Mouse (Mus musculus) testis, adult 2 months (tissue): Measurements from ENCODE around the gene Tmem243. TPM values are rescaled to one million over a fixed set of nuclear protein-coding genes. Genes with fewer than 3 reads are reported as not detected.

Experiments
- H3K27ac ChIP-seq: fragments of 200-500 bp; 2 replicates; pipeline ENCODE4 v1.5.1; 2012; ENCODE audit warnings: low read depth, low read length; ENCODE audit not compliant: control insufficient read depth, insufficient read depth
- H3K27me3 ChIP-seq: fragments of 200-500 bp; 2 replicates; pipeline ENCODE4 v1.6.1; 2012; ENCODE audit warnings: mild to moderate bottlenecking, low read length, moderate library complexity; ENCODE audit not compliant: control insufficient read depth, insufficient read depth
- H3K36me3 ChIP-seq: fragments of 200-500 bp; 2 replicates; pipeline ENCODE4 v1.6.1; 2012; ENCODE audit warnings: mild to moderate bottlenecking, low read length; ENCODE audit not compliant: control insufficient read depth, insufficient read depth
- H3K4me1 ChIP-seq: fragments of 200-500 bp; 2 replicates; pipeline ENCODE4 v1.6.1; 2012; ENCODE audit warnings: low read length; ENCODE audit not compliant: control insufficient read depth, insufficient read depth
- H3K4me3 ChIP-seq: fragments of 200-500 bp; 2 replicates; pipeline ENCODE4 v1.5.1; 2012; ENCODE audit warnings: low read depth, mild to moderate bottlenecking, low read length, moderate library complexity, mixed read lengths; ENCODE audit not compliant: control insufficient read depth
- CTCF ChIP-seq: fragments of 200-500 bp; IDR thresholded peaks from 2 replicates; pipeline ENCODE4 v1.5.1; 2012; ENCODE audit warnings: low read depth, mild to moderate bottlenecking, inconsistent platforms, low read length, moderate library complexity; ENCODE audit not compliant: control insufficient read depth, insufficient read depth, insufficient replicate concordance
- POLR2A ChIP-seq: fragments of 200-500 bp; IDR thresholded peaks from 2 replicates; pipeline ENCODE4 v1.6.1; 2012; ENCODE audit warnings: low read depth, mild to moderate bottlenecking, inconsistent platforms, low read length, moderate library complexity; ENCODE audit not compliant: control insufficient read depth
- polyA plus RNA-seq: library from polyadenylated mRNA; depleted of rRNA; stranded (reverse); fragments of >200 nt; gene quantifications from 2 replicates; pipeline ENCODE4 v1.2.3, GENCODE M21; 2012

The Tmem243 gene
- polyA plus RNA-seq, 1 experiment: 63.9 TPM

DNA sequence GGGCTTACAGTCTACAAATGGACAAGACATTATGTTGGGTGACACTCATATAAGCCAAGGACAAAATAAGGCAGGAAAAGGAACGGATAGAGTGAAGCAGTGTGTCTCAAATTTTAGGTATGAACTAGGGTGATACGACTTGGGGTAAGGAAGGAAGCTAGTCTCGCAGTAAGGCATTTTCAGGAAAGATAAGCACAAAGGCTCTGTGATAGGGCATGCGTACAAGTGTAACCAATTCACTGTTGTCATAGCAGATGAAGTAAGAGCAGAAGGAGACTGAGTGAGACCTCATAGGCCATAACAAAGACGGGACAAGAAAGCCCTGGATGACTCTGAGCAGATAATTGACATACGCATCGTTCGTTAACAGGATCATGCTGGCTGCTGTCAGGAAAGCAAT is 40.3 kb downstream of the Tmem243 start:
- Histone ChIP-seq H3K4me1 (no peaks in the 10 kb centered on the region), H3K36me3 (no peaks in the 10 kb centered on the region), H3K4me3 (no peak overlapping the region), H3K27me3 (no peaks in the 10 kb centered on the region), H3K27ac (no peak overlapping the region)
- no peak for TF ChIP-seq POLR2A
- TF ChIP-seq CTCF: no peak

GRCm38 (mm10) chr5:9142376-9142775 is 41.9 kb downstream of the Tmem243 start:
- TF ChIP-seq POLR2A (no peak), CTCF (no peak)
- Histone ChIP-seq H3K4me3 (no peak overlapping the region), H3K27ac (no peak overlapping the region), H3K36me3 (no peaks in the 10 kb centered on the region), H3K27me3 (no peaks in the 10 kb centered on the region), H3K4me1 (no peaks in the 10 kb centered on the region)

- no peaks in the 10 kb centered on the region for H3K36me3 ChIP-seq
- no peak overlapping the region for H3K27ac ChIP-seq
- no peak for TF ChIP-seq POLR2A
- no peak for TF ChIP-seq CTCF
- no peaks in the 10 kb centered on the region for H3K27me3 ChIP-seq
- H3K4me3 ChIP-seq: no peak overlapping the region
- no peaks in the 10 kb centered on the region for H3K4me1 ChIP-seq
These were observed 48.9 kb downstream of the Tmem243 start for GRCm38 (mm10) chr5:9149273-9149850.

- no peaks in the 10 kb centered on the region for H3K27me3 ChIP-seq
- H3K27ac ChIP-seq: no peak overlapping the region
- H3K4me3 ChIP-seq: no peak overlapping the region
- no peaks in the 10 kb centered on the region for H3K36me3 ChIP-seq
- TF ChIP-seq CTCF (no peak), POLR2A (no peak)
- H3K4me1 ChIP-seq: no peaks in the 10 kb centered on the region
These were observed 56.3 kb downstream of the Tmem243 start for GRCm38 (mm10) chr5:9156746-9157145.

DNA sequence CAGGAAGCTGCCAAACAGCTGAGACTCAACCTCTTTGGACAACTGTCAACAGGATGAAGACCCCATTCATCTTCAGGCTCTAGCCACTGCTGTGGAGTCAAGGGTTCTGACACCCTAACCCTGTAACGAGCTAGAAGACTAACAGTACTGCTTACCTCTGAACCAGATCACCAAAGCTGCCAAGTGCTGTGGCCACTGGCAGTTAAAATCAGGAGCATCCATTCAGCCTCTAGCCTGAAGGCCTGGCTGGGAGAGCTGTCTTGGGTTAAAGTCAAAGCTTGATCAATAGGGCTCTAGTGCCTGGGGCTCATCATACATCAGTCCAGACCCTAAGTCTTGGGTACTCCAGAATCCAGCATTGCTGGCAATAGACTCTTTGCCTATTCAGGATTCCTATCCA is 56.9 kb downstream of the Tmem243 start:
- TF ChIP-seq POLR2A: no peak
- TF ChIP-seq CTCF: no peak
- H3K36me3 ChIP-seq: no peaks in the 10 kb centered on the region
- no peak overlapping the region for H3K4me3 ChIP-seq
- peaks cover 2% of the 10 kb centered on the region for H3K4me1 ChIP-seq
- no peaks in the 10 kb centered on the region for H3K27me3 ChIP-seq
- no peak overlapping the region for H3K27ac ChIP-seq

DNA sequence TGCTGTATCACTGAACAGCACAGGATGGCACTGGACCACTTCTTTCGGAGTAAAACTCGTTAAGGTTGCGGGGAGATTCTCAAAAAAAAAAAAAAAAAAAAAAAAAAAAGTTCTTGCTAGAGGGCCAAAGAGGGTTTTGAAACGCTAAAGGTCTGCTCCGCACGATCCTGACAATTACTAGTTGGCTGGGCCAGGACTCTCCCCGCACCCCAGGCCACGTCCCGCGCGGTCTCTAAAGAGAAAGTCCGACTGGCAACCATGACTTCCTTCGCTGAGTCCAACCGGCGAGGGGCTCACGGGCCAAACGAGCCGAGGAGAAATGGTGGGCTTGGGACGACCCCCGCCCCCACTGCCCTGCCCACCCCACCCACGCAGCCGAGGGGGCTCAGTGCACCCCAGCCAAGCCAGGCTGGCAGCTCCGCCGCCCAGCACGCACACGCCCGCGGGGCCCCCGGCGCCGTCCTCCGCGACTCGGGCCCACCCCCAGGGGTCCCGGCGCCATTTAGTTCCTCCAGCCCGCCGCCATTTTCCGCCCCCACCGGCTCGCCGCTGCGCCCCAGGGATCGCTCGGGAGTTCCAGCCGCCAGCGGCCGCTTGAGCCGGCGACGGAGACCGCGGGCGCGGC is 60.5 kb downstream of the Tmem243 start:
- TF ChIP-seq POLR2A (no peak; the same call in none of the 2 replicates), CTCF (no peak)
- Histone ChIP-seq H3K4me1 (peaks cover 3% of the 10 kb centered on the region), H3K36me3 (no peaks in the 10 kb centered on the region), H3K27me3 (no peaks in the 10 kb centered on the region), H3K27ac (peak overlapping the region; percentile 95), H3K4me3 (peak overlapping the region; percentile 98)

DNA sequence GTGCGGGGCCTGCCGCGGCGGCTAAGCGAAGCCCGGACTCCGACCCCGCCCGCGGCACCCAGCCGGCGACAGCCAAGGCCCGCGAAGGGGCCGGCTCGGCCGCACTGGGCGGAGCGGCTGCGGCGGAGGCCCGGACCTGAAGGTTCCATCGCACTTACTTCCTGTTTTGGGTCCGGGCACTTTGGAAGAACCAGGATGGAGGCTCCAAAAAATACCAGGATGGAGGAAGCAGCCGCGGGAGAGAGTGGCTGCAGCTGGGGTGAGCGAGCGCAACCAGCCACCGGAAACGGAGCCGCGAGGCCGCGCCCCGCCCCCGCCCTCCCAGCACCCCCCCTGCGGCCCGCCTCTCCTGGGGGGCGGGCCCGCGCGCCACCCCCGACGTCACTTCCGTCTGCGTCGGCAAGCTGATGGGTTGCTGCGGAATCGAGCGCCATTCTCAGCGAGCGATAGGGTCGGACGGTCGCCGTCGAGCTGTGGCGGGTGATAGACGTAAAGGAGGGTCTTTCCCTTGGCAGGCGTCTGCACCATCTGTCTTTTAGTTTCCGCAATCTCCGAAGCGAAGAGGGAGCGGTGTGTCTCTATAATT is 61.1 kb downstream of the Tmem243 start, which contains the start of gene Dmtf1:
TSS of gene Dmtf1 (minus strand) at position 321 of the 586 bp plus-strand sequence.
- Histone ChIP-seq H3K27me3 (no peaks in the 10 kb centered on the region), H3K36me3 (no peaks in the 10 kb centered on the region), H3K27ac (peak within 1 kb of the TSS; percentile 95), H3K4me1 (peaks cover 3% of the 10 kb centered on the region), H3K4me3 (peak within 1 kb of the TSS; percentile 98)
- TF ChIP-seq POLR2A (peak; percentile 97), CTCF (no peak)

DNA sequence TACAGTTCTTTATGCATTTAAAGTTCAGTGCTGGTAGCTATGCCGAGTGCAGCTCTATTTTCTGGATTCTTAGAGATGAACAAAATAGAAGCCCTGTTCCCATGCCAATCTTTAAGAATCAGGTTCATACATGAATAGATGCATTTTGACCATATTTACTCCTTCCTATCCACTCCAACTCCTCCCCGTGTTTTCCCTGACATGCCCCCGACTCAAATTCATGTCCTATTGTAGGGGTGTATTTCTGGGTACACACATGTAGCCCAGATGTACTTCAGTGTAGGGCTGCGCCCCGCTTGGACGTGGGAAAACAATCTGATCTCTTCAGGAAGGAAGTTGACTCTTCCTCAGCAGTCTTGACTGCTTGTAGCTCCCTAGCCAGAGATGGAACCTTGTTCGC is 61.6 kb downstream of the Tmem243 start:
- H3K4me1 ChIP-seq: peaks cover 3% of the 10 kb centered on the region

More for the DNA sequence above, 61.6 kb downstream of the Tmem243 start:
- peak overlapping the region; percentile 61; the same call in 1 of the 2 replicates for H3K27ac ChIP-seq
- H3K36me3 ChIP-seq: no peaks in the 10 kb centered on the region
- TF ChIP-seq CTCF: no peak
- TF ChIP-seq POLR2A: no peak
- no peaks in the 10 kb centered on the region for H3K27me3 ChIP-seq
- H3K4me3 ChIP-seq: peak overlapping the region; percentile 93
